Mouse (Mus musculus) liver, embryonic 16.5 days (tissue): ENCODE results near the gene Nradd. TPM values are rescaled to one million over a fixed set of nuclear protein-coding genes. Genes with fewer than 3 reads are reported as not detected.

ENCODE experiments used
- microRNA-seq: library from miRNA; unstranded; fragments of <30 nt; microRNA quantifications from one replicate; pipeline ENCODE4, GENCODE M21; 2016
- polyA plus RNA-seq: library from polyadenylated mRNA; unstranded; fragments of >200 nt; fragmentation: Nextera tagmentation; extraction: Ambion mirVana; gene quantifications from 2 replicates; pipeline ENCODE4 v1.2.1, GENCODE M21; 2015

Gene Nradd
- polyA plus RNA-seq, 1 experiment from 2014 or later, result 1.4 TPM

Small RNA genes within 50 kb of the gene (microRNA-seq; reads per million reads assigned to microRNA genes)
- gene Mir8107, result not detected

Other genes starting within 250 kb of the Nradd start
- gene Ptpn23, start 216.2 kb downstream of the Nradd start, polyA plus RNA-seq, result 3.7 and 4.2 TPM in 2 replicates
- 551 and 721 TPM in 2 replicates for gene Ngp, start 204.7 kb downstream of the Nradd start, polyA plus RNA-seq
- gene Klhl18, start 147.8 kb downstream of the Nradd start, polyA plus RNA-seq, result 2.1 and 2.5 TPM in 2 replicates
- gene Kif9, start 147.5 kb downstream of the Nradd start, polyA plus RNA-seq, result 0.18 and 0.21 TPM in 2 replicates
- gene Setd2, start 91.9 kb downstream of the Nradd start, polyA plus RNA-seq, result 9.5 and 10.0 TPM in 2 replicates
- 1.7 and 2.8 TPM in 2 replicates for gene Nbeal2, start 29.7 kb upstream of the Nradd start, polyA plus RNA-seq
- 59.5 and 60.5 TPM in 2 replicates for gene Ccdc12, start 32.1 kb upstream of the Nradd start, polyA plus RNA-seq
- 1.1 and 1.9 TPM in 2 replicates for gene Myl3, start 117.4 kb upstream of the Nradd start, polyA plus RNA-seq
- 2.3 and 2.5 TPM in 2 replicates for gene Pth1r, start 122.7 kb upstream of the Nradd start, polyA plus RNA-seq
- gene Prss42, start 173.7 kb upstream of the Nradd start, polyA plus RNA-seq, result not detected in 2 replicates
- gene Prss44, start 189.5 kb upstream of the Nradd start, polyA plus RNA-seq, result not detected in 2 replicates
- not detected in 2 replicates for gene Prss43, start 202.2 kb upstream of the Nradd start, polyA plus RNA-seq
- gene Prss45, start 210.1 kb upstream of the Nradd start, polyA plus RNA-seq, result not detected in 2 replicates
- gene Prss46, start 220.1 kb upstream of the Nradd start, polyA plus RNA-seq, result not detected in 2 replicates
- gene Prss50, start 233.5 kb upstream of the Nradd start, polyA plus RNA-seq, result 8.2 and 8.6 TPM in 2 replicates